Mouse (Mus musculus) neural tube, embryonic 10.5 days (tissue): ENCODE measurements around the gene Atg4c.
A peak's percentile ranks its signal among the peaks of the same experiment; 100 is the strongest.

Source experiments
- DNase-seq: peaks from one replicate; pipeline ENCODE4 v3.0.0-alpha.2; 2017; ENCODE audit warnings: low spot score; ENCODE audit errors: extremely low spot score

Atg4c gene

DNA sequence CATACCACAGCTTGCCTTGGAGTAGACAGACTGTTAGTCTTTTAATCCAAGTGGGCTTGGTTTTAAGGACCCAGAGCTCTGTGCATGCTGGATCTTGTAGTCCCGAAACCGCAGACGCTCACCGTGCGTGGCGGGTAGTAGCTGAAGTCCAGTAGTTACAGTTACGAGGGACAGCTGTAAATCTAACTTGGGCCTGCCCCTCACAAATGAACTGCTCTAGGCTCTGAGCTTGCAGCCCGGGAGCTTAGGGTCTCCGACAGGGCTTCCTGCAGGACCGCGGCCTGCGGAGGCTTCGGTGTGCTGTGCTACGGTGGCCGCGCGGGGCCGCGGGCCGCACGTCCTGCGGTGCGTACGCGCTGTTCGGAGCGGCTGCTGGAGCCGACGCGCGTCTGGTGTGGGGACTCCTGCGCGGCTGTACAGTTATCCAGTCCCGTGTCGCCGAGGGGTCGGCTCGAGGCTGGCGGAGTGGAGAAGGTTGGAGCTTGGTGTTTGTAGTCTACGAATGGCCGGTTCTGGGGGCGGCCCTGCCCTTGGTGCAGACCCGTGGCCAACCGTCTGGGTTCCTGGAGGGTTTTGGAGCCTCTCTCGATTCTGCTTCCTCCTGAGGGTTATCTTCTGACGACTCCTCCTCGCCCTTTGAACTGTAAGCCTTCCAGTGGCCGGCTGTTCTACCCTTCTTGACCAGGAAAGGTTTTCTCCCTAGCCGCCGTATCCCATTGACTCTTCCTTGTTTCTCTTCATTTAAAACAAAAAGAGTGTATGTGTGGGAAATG, at the start of gene Atg4c:
TSS of gene Atg4c (plus strand) at position 125 of the 773 bp plus-strand sequence.
- DNase-seq = peak; percentile 91

DNA sequence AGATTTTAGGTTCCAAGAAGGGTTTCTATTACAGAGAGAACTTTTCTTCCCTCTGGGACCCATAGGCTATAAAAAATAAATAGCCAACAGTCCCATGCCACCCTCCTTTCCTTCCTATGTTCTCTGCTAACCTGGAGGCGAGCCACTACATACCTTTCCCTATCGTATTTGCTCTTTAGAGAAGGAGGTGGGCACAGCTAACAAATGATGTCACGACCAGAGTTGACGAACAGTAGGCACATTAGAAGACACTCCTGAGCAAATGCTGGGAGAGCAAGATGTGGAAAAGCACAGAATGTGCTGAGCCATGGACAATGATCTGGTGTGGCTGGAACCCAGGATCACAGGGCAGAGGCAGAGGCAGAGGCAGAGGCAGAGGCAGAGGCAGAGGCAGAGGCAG, 42.3 kb upstream of the Atg4c start:
- no peak for DNase-seq

DNA sequence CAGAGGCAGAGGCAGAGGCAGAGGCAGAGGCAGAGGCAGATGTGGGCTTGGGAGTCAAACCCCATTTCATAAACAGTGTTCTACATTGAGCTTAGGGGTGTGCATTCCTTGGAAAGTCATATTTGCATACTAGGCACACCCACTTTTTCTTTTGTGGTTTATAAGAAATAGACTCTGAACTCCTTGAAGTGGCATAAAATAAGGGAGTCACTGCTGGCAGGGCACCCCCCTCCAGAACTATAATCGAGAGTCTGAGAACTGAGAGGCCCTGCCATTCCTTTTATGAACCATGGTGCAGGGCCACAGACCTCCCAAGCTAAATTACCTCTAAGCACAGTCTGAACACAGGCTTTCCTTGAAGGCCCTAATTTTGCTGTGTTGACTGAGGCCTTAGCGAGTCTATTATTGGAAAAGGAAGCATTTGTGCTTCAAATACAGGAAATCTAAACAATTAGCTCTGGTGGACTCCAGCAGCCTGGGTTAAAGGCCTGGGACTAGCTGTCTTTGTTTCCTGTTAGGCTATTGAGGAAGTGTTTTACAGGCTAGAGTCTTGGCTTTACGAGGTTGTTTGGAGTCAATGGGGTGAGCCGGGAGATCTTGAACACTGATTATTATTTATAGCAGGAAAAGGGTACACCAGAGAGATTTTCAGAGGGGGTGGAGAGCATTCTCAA, 41.7 kb upstream of the Atg4c start:
- no peak for DNase-seq

- DNase-seq = no peak
These were observed 37.0 kb upstream of the Atg4c start for GRCm38 (mm10) chr4:99156641-99157307.

- no peak for DNase-seq
These were observed 35.2 kb upstream of the Atg4c start for GRCm38 (mm10) chr4:99158495-99158894.

DNA sequence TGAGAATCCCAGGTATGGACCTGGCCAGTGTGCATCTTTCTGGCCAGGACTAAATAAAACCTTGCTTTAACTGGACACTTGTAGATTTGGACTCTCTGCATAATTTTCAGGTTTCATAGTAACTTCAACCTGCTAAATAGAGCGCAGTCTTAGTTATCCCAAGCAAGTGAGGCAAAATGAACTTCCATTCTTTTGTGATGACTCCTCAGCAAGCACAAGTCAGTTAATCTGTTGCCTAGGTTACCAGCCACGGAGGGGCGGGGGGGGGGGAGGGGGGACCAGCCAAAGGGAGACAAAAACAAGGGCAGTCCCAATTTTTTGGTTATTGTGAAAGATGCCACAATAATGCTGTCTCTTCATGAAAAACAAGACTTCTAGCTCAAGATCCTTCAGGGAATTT, 33.3 kb upstream of the Atg4c start:
- DNase-seq = no peak

DNA sequence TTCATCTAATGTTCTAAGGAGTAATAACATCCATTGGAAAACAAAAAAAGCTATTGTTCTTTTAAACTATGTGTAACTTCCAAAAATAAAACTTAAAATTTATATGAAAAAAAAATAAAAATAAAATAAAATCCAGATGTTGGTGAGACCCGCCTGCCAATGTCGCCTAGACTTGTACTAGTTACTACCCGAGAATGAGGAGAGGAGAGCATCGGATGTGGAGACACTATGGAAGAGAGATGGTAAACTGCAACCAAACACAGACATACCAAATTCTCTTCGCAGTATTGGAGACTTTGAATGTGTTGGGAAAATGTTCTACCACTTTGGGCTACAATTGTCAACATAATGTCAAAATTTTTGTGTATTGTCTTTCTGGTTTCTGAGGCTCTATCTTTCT, 32.8 kb upstream of the Atg4c start:
- DNase-seq = no peak

DNA sequence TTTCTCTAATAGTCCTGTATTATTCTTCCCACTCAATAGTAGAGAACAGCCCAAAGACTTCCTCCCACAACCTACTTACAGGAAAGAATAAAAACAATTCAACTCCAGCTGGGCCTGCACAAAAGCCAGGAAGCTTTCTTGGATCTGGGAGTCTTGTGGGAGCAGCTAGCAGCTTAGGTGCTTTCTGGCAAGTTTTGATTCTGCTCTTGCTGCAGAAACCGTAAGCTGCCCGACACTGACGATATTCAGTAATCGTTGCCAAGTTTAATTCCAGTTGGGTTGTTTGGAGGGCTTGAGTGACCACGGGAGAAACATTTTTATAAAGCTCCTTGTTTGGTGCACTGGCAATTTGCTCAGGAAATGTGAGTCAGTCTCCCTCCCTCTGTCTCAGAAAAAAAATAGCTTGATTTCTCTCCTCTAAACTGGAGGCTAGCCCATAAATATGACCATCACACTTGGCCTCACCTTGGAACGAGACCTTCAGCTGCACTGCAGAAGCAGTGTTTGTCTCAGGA, 32.2 kb upstream of the Atg4c start:
- DNase-seq = no peak

GRCm38 (mm10) chr4:99163001-99163400, 30.7 kb upstream of the Atg4c start:
- no peak for DNase-seq

DNA sequence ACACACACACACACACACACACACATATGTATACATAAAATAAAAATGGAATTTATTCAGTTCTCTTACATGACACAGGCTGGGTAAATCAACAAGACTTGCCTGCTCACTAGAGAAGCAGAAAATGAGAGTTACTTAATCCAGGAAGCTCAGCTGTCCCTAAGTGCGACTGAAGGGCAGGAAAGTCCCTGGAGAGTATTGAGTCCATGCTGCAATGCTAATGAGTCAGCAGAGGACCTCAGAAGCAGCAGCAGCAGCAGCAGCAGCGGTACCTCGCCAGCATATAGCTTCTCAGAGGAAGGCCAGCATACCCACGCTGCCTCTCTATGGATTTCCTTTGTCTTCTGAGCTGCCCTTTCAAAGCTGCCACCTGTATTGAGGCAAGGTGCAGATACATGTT, 30.2 kb upstream of the Atg4c start:
- DNase-seq = no peak

GRCm38 (mm10) chr4:99168869-99169268, 24.9 kb upstream of the Atg4c start:
- DNase-seq = no peak

GRCm38 (mm10) chr4:99174265-99174664, 19.5 kb upstream of the Atg4c start:
- DNase-seq = no peak

GRCm38 (mm10) chr4:99176841-99177240, 16.9 kb upstream of the Atg4c start:
- no peak for DNase-seq

DNA sequence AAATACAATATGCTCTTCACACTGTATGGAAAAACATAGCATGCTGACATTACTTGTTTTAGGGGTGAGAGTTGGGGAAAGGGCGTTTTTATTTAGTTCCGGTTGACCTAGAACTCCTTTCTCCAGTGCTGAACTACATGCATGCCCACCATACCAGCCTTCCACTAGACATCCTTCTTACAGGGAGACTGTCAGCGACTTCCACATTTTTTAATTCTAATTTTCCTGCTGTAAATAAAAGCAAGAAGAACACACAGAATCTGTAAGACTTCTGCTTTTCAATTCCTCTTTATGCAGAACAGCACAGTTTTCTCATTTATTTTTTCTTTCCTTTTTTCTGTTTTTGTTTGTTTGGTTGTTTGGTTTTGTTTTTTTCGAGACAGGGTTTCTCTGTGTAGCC, 16.5 kb upstream of the Atg4c start:
- DNase-seq = no peak

- no peak for DNase-seq
These were observed 14.9 kb upstream of the Atg4c start for GRCm38 (mm10) chr4:99178851-99179250.

GRCm38 (mm10) chr4:99179446-99180120, 14.2 kb upstream of the Atg4c start:
- DNase-seq = no peak

GRCm38 (mm10) chr4:99180921-99181320, 12.8 kb upstream of the Atg4c start:
- no peak for DNase-seq

GRCm38 (mm10) chr4:99181739-99182419, 11.9 kb upstream of the Atg4c start:
- no peak for DNase-seq

GRCm38 (mm10) chr4:99182660-99183431, 10.9 kb upstream of the Atg4c start:
- DNase-seq = no peak

GRCm38 (mm10) chr4:99184678-99185077, 9.1 kb upstream of the Atg4c start:
- DNase-seq = no peak
